Mouse (Mus musculus): ENCODE measurements around the gene U90926. TPM values are rescaled to one million over a fixed set of nuclear protein-coding genes. Genes with fewer than 3 reads are reported as not detected.

U90926 gene
- polyA plus RNA-seq (2015; fragmentation: Nextera tagmentation; extraction: Ambion mirVana): not detected in 2 replicates

DNA sequence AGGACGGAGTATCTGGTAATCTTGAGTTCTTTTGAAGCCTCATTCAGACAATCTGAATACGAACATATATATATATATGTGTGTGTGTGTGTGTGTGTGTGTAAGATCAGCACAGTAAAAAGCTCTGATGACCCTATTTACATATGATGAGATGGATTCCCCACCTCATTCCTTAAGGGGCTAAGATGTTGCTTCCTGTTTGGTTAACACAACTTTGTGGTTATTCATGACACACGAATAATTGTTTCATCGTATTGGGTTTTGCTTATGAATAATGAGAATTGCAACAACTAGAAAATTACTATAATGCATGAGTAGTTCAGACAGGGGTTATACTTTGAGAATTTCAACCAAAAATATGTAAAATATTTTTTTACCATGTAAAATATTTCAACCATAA, at the start of gene U90926:
Gene U90926 (minus strand): TSS at position 101 of the 400 bp plus-strand sequence.

DNA sequence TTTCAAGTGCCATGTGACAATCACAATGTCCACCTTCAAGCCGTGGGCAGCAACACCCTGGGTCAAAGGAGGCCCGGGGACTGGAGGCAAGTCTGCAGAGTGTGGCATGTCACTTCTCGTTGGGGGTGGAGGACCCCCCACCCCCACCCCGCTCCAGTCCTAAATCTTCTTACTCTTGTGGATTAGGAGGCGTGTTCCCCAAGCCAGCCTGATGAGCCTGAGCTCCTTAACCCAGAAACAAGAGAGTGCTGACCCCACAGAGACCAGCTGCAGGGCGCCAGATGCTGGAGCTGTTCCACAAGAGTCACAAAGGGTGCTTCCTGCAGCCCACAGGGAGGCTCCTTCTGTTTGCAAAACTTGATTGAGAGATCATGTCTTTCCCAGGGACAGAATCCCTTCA, 41.0 kb upstream of the U90926 start, which contains the start of gene Ppef2:
Gene Ppef2 (minus strand): TSS at position 61 of the 400 bp plus-strand sequence.

Other genes starting within 250 kb of the U90926 start
- 0.29 TPM in 1 of 2 replicates, not detected in the other for gene Odaph, start 227.9 kb downstream of the U90926 start, polyA plus RNA-seq (2015; fragmentation: Nextera tagmentation; extraction: Ambion mirVana)
- gene Cdkl2, start 171.5 kb downstream of the U90926 start, polyA plus RNA-seq (2015; fragmentation: Nextera tagmentation; extraction: Ambion mirVana): 1.0 and 1.5 TPM in 2 replicates
- gene G3bp2, start 131.7 kb downstream of the U90926 start, polyA plus RNA-seq (2015; fragmentation: Nextera tagmentation; extraction: Ambion mirVana): 67.9 and 92.7 TPM in 2 replicates
- gene Uso1, start 77.5 kb downstream of the U90926 start, polyA plus RNA-seq (2015; fragmentation: Nextera tagmentation; extraction: Ambion mirVana): 35.9 and 40.6 TPM in 2 replicates
- not detected in 2 replicates for gene Ppef2, start 40.9 kb upstream of the U90926 start, polyA plus RNA-seq (2015; fragmentation: Nextera tagmentation; extraction: Ambion mirVana)
- gene Naaa, start 62.8 kb upstream of the U90926 start, polyA plus RNA-seq (2015; fragmentation: Nextera tagmentation; extraction: Ambion mirVana): 7.8 and 12.9 TPM in 2 replicates
- 18.8 and 19.3 TPM in 2 replicates for gene Sdad1, start 95.1 kb upstream of the U90926 start, polyA plus RNA-seq (2015; fragmentation: Nextera tagmentation; extraction: Ambion mirVana)
- 9.6 and 10.4 TPM in 2 replicates for gene Cxcl9, start 112.7 kb upstream of the U90926 start, polyA plus RNA-seq (2015; fragmentation: Nextera tagmentation; extraction: Ambion mirVana)
- 301 and 349 TPM in 2 replicates for gene Art3, start 116.4 kb upstream of the U90926 start, polyA plus RNA-seq (2015; fragmentation: Nextera tagmentation; extraction: Ambion mirVana)
- 1.9 TPM in 2 replicates for gene Cxcl10, start 133.5 kb upstream of the U90926 start, polyA plus RNA-seq (2015; fragmentation: Nextera tagmentation; extraction: Ambion mirVana)
- 15.7 and 17.7 TPM in 2 replicates for gene Nup54, start 219.8 kb upstream of the U90926 start, polyA plus RNA-seq (2015; fragmentation: Nextera tagmentation; extraction: Ambion mirVana)